Mouse (Mus musculus) ES-E14 (cell line): ENCODE measurements around the gene Slc38a10.

Experiments
- HCFC1 ChIP-seq: IDR thresholded peaks from 2 replicates; pipeline ENCODE4 v1.6.1; 2012; ENCODE audit warnings: low read length, inconsistent platforms, borderline replicate concordance; ENCODE audit not compliant: insufficient read depth
- ZNF384 ChIP-seq: IDR thresholded peaks from 2 replicates; pipeline ENCODE4 v1.6.1; 2012; ENCODE audit warnings: low read depth, low read length, inconsistent platforms

DNA sequence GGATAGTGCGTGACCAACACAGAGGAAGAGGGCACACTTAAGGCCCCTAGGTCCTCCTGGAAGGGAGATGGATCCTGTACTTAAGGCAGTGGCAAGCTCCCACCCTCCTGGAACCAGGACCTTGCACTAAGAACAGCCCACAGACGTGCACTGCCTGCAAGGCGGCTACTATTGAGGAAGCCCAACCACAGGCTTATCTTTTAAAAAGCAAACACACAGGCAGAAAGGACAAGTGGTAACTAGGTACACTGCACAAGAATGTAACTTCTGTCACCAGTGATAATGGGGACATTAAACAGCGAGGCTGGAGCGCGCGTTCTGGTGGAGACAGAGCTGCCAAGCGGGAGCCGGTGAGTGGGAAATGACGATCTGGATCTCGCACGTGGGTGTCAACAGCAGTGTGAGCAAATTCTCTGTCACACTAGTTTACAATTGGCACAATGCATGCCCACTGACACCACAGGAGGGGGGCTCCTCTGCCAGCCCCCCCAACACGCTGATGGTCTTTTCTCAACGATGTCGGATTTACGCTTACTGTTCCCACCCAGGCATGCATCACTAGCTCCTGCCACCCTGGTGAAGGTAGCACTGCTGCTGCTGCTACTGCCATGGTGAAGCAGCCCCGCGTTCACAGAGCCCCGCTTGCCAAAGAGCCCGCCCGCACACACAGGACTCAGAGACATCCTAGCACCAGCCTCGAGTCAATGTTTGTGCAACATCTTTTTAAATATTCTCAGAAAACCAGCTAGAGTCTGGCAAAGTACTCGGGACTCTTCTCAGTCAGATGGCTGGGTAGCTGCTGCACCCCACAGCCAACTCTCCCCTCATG lies 14.1 kb downstream of the Slc38a10 start:
- TF ChIP-seq ZNF384 (no peak), HCFC1 (no peak)
